Mouse (Mus musculus) liver, postnatal 0 days (tissue): ENCODE data around the gene Pitpnm2.

Source experiments
- CTCF ChIP-seq: sonication (generic); IDR thresholded peaks from 2 replicates; pipeline ENCODE4 v1.5.1; 2016; ENCODE audit warnings: antibody characterized with exemption, low read depth
- EP300 ChIP-seq: IDR thresholded peaks from 2 replicates; pipeline ENCODE4 v1.6.1; 2016; ENCODE audit warnings: antibody characterized with exemption, low read depth, mild to moderate bottlenecking

- TF ChIP-seq CTCF (no peak), EP300 (no peak)
Observed at GRCm38 (mm10) chr5:124262090-124262489, 12.5 kb upstream of the Pitpnm2 start.
